Mouse (Mus musculus) MEL (cell line): Measurements from ENCODE around the gene Prss56.

Source experiments
- CTCF ChIP-seq, 3 experiments: IDR thresholded peaks in 2 of 3; conservative IDR thresholded peaks in 1 of 3; 2 replicates each; pipeline ENCODE4 v1.5.1; 2011 to 2012; ENCODE audit warnings: low read length in 3 of 3, low read depth in 2 of 3, mild to moderate bottlenecking in 2 of 3, improper control_type of control experiment in 1 of 3, inconsistent platforms in 1 of 3, mixed read lengths in 1 of 3, moderate library complexity in 1 of 3; ENCODE audit not compliant: control insufficient read depth in 1 of 3, insufficient read depth in 1 of 3, poor library complexity in 1 of 3, severe bottlenecking in 1 of 3
- E2F4 ChIP-seq: IDR thresholded peaks from 2 replicates; pipeline ENCODE4 v1.6.1; 2011; ENCODE audit warnings: low read depth, low read length, improper control_type of control experiment, borderline replicate concordance
- ELF1 ChIP-seq: IDR thresholded peaks from 2 replicates; pipeline ENCODE4 v1.6.1; 2014; ENCODE audit warnings: low read depth, mild to moderate bottlenecking, inconsistent platforms, low read length, improper control_type of control experiment, moderate library complexity
- EP300 ChIP-seq, 2 experiments: IDR thresholded peaks; 2 replicates each; pipeline ENCODE4 v1.6.1; 2011; ENCODE audit warnings: improper control_type of control experiment in 2 of 2, low read length in 2 of 2, low read depth in 1 of 2, mild to moderate bottlenecking in 1 of 2
- ETS1 ChIP-seq: IDR thresholded peaks from 2 replicates; pipeline ENCODE4 v1.6.1; 2012; ENCODE audit warnings: low read depth, mild to moderate bottlenecking, inconsistent platforms, low read length, improper control_type of control experiment, moderate library complexity
- KAT2A ChIP-seq: conservative IDR thresholded peaks from 2 replicates; pipeline ENCODE4 v1.6.1; 2012; ENCODE audit warnings: low read depth, low read length, improper control_type of control experiment, inconsistent platforms
- MAFK ChIP-seq: IDR thresholded peaks from 2 replicates; pipeline ENCODE4 v1.6.1; 2011; ENCODE audit warnings: low read depth, mild to moderate bottlenecking, low read length, improper control_type of control experiment, borderline replicate concordance
- POLR2A ChIP-seq, 2 experiments: IDR thresholded peaks; 2 replicates each; pipeline ENCODE4 v1.6.1; 2011 to 2012; ENCODE audit warnings: low read length in 2 of 2, mild to moderate bottlenecking in 2 of 2, control low read depth in 1 of 2, improper control_type of control experiment in 1 of 2, low read depth in 1 of 2, moderate library complexity in 1 of 2; ENCODE audit not compliant: control insufficient read depth in 1 of 2, insufficient read depth in 1 of 2, poor library complexity in 1 of 2
- TAL1 ChIP-seq: IDR thresholded peaks from 2 replicates; pipeline ENCODE4 v1.6.1; 2012; ENCODE audit warnings: mild to moderate bottlenecking, inconsistent platforms, low read length, moderate library complexity, mixed read lengths
- UBTF ChIP-seq: IDR thresholded peaks from 2 replicates; pipeline ENCODE4 v1.6.1; 2012; ENCODE audit warnings: low read depth, mild to moderate bottlenecking, inconsistent platforms, low read length, improper control_type of control experiment, moderate library complexity, borderline replicate concordance; ENCODE audit not compliant: insufficient read depth
- USF2 ChIP-seq, 2 experiments: IDR thresholded peaks; 2 replicates each; pipeline ENCODE4 v1.6.1; 2011 to 2012; ENCODE audit warnings: improper control_type of control experiment in 2 of 2, low read length in 2 of 2, borderline replicate concordance in 1 of 2, inconsistent platforms in 1 of 2, low read depth in 1 of 2, mild to moderate bottlenecking in 1 of 2; ENCODE audit not compliant: insufficient read depth in 1 of 2
- ZKSCAN1 ChIP-seq: IDR thresholded peaks from 2 replicates; pipeline ENCODE4 v1.6.1; 2012; ENCODE audit warnings: low read depth, mild to moderate bottlenecking, inconsistent platforms, low read length, improper control_type of control experiment, moderate library complexity

- TF ChIP-seq CTCF (IDR thresholded peaks at IDR 0.05 in 2 of 3, conservative IDR thresholded peaks at IDR 0.05 in 1 of 3; ENCODE audit: control insufficient read depth in 1 of 3, insufficient read depth in 1 of 3, low read depth in 2 of 3, low read length in 3 of 3, poor library complexity in 1 of 3, severe bottlenecking in 1 of 3) (peak in 2 of 3 experiments; percentile 37 to 48; a peak in 4 of 6 replicates), POLR2A (IDR thresholded peaks at IDR 0.05; ENCODE audit: control insufficient read depth in 1 of 2, insufficient read depth in 1 of 2, low read depth in 1 of 2, low read length in 2 of 2, poor library complexity in 1 of 2) (no peak), ELF1 (no peak), EP300 (IDR thresholded peaks at IDR 0.05; ENCODE audit: low read depth in 1 of 2, low read length in 2 of 2) (no peak), TAL1 (no peak), ZKSCAN1 (no peak), MAFK (no peak), E2F4 (no peak), USF2 (IDR thresholded peaks at IDR 0.05; ENCODE audit: borderline replicate concordance in 1 of 2, insufficient read depth in 1 of 2, low read depth in 1 of 2, low read length in 2 of 2) (no peak), UBTF (no peak), KAT2A (no peak), ETS1 (no peak)
These were observed 1.1 kb downstream of the Prss56 start for GRCm38 (mm10) chr1:87183998-87184750.
